12 mouse cellular contexts compared by ENCODE assay signal in genomic region chr12:4665675-4666037, GRCm38 (mm10).
"Had no signal": no experiment of that assay in that cellular context is flagged by ENCODE, and none has a peak within 500 bp of the region (broad histone marks: within the 10 kb centered on the region; RNA-seq: fewer than 3 reads in every experiment).

No protein-coding gene starts in this region.

- H3K27ac ChIP-seq: kidney, postnatal 0 days; limb, embryonic 10.5 days; liver, embryonic 15.5 days; midbrain, embryonic 10.5 days; midbrain, embryonic 15.5 days; neural tube, embryonic 13.5 days had no signal

- H3K4me1 ChIP-seq: limb, embryonic 10.5 days; liver, embryonic 15.5 days; neural tube, embryonic 13.5 days had no signal

- H3K9me3 ChIP-seq: limb, embryonic 10.5 days; liver, embryonic 15.5 days; midbrain, embryonic 10.5 days; midbrain, embryonic 15.5 days; neural tube, embryonic 13.5 days had no signal

- H3K9ac ChIP-seq: liver, embryonic 15.5 days; lung, embryonic 14.5 days; midbrain, embryonic 15.5 days; neural tube, embryonic 13.5 days had no signal

- ATAC-seq: midbrain, embryonic 15.5 days had no signal

- H3K4me2 ChIP-seq: liver, embryonic 11.5 days; liver, embryonic 15.5 days; lung, embryonic 14.5 days; midbrain, embryonic 15.5 days; neural tube, embryonic 13.5 days had no signal

- DNase-seq: kidney, adult 11 months; lung, postnatal 4 days; retina, postnatal 1 day; right cerebral cortex, postnatal 14 days had no signal

- H3K4me3 ChIP-seq: limb, embryonic 10.5 days; liver, embryonic 15.5 days; midbrain, embryonic 10.5 days; midbrain, embryonic 15.5 days; neural tube, embryonic 13.5 days had no signal

- H3K27me3 ChIP-seq: liver, embryonic 15.5 days; midbrain, embryonic 15.5 days; neural tube, embryonic 13.5 days had no signal
